Mouse (Mus musculus) thymus, postnatal 10 days (tissue): ENCODE results near the gene Nudt4.

Source experiments
- DNase-seq, 2 experiments: peaks; one replicate each; pipeline ENCODE4 v3.0.0; 2021; ENCODE audit warnings: low spot score in 2 of 2

The Nudt4 gene

DNA sequence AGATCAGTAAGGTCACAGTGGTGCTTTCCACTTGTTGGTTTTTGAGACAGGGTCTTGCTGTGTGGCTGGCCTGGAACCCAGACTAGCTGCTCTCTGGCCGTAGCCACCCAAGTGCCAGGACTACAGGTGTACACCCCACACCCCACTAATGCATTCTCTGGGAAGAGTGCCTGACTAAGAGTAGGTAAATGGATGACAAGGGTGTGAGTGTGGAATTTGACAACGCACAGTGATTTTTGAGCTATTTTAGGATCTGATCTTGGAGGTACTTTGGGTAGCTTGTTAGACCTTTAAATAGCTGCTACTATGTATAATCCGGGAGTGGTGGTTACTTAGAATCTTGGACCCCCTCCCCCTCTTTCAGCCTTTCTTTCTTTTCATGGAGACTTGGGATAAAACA, 24.7 kb downstream of the Nudt4 start:
- no peak for DNase-seq

DNA sequence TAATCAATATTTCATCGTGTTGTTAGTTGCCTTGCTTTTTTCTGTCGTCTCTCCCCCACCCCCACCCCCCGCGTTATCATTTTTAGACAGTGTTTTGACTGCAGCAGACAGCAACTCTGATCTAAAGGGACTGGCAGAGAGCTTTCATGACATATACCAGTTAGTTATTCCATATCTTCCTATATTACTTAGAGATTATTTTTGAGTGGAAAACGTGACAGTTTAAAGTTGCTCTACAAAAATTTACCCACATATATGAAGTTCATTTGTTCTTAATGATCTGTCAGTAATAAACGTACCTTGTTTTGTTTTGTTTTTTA, 27.8 kb downstream of the Nudt4 start:
- DNase-seq: no peak

DNA sequence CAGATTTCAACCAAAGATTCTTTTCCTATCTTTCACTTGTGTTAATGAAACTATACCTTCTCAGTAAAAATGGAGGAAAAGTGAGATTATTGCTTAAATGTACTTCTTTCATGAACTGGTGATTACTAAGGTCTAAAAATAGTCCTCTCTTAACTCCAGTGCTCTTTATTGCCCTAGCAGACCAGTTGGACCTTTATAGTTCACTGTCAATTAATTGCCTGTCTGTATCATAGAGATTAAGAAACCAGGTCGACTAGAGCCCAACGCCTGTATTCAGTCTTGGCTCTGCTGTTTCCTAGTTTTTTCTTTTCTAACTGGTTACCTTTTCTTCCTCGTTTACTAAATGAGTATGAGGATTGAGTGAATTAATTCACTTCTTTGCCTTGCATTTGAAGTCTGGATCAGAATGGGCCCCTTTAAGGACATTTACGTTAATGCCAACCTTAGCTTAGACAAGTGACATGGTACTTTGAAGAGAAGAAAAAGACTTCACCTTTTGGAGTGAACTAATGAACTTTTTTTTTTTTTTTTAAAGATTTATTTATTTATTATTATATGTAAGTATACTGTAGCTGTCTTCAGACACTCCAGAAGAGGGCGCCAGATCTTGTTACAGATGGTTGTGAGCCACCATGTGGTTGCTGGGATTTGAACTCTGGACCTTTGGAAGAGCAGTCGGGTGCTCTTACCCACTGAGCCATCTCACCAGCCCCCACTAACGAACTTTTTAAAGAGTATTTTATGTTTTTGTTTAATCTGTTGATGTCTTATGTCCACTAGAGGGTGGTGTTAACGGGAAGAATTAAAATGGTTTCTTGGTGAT, 28.3 kb downstream of the Nudt4 start:
- DNase-seq: no peak

DNA sequence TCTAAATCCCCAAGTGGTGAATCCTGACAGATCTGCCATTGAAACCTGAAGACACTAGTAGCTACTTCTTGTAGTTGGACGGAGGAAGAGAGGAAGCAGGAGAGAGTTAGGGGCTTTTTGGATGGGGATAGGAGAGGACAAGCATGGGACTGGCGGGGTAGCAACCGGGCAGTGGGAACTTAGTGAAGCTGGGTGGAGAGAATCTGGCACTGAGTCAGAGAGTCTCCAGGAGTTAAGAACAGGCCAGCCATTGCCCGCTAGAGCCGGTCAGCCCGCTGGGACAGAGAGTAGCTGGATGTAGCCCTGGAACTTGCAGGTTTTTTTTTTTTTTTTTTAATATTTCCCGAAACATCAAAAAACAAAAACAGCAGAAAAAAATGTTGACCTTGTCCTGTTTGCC, 30.6 kb downstream of the Nudt4 start:
- DNase-seq: no peak

DNA sequence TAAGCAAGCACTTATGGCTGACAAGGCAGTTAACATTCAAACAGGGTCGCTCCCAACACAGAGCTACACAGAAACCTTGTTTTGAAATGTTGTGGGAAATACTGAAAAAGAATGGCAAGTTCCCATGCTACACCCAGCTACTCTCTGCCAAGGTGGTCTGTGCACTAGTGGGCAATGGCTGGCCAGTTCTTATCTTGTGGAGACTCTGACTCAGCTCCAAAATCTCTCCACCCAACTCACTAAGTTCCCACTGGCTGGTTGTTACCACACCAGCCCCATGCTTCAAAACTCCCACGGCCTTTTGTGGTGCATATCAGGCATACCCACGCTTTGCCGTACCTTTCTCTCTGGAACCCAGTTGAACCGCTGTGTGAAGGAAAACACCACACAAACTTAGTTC, 31.0 kb downstream of the Nudt4 start:
- no peak for DNase-seq

DNA sequence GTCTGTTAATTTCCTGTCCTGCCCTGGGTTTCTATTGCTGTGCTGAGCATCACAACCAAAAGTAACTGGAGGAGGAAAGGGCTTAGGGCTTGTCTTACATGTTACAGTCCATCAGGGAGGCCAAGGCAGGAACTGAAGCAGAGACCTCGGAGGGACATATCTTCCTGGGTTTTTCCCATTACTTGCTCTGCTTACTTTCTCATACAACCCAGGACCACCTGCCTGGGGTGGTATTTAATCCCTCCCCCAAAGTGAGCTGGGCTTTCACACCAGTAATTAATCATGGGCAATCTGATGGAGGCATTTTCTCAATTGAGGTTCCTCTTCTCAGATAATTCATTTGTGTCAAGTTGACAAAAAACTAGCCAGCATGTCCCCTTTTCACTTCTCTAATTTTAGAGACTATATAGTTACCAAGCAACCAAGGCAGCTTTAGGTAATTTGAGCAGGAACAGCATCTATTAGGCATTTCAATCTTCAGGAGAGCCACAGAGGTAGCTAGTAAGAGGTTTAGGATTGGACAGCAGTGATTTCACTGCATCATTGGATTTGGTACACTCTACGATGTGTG, 33.3 kb downstream of the Nudt4 start:
- DNase-seq: no peak

DNA sequence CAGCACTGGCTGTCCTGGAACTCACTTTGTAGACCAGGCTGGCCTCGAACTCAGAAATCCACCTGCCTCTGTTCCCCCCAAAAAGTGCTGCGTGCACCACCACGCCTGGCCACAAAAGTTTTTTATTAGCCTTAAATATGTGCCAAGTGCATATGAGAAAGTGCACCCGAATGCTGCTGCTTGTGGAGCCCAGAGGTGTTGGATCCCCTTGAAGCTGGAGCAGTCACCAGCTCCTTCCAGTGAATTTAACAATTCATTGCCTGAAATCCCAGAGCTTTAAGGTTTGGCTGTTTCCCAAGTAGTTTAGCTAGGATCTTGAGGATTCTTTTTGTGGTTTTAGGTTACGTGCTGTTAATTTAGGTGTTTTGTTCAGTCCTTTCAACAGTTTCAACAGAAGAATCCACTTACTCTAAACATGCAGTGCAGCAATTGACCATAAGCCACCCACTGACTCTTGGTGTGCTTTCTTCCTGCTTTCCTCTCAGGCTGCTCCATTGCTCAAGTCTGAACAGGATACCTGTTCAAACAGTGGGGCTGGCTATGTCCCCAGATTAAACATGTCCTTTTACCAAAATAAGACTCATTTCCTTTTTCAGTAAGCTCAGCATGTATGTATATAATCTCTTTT, 37.3 kb downstream of the Nudt4 start:
- no peak for DNase-seq

DNA sequence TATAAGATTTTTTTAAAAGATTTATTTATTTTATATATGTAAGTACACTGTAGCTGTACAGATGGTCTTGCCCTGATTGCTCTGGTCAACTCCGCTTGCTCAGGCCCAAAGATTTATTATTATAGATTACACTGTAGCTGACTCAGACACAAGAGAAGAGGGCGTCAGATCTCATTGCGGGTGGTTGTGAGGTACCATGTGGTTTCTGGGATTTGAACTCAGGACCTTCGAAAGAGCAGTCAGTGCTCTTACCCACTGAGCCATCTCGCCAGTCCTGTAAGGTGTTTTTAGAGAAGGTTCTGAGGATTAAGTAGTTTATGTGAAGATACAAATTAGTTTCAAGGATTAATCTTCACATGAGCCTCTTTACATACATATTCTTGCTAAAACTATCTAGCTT, 38.1 kb downstream of the Nudt4 start:
- no peak for DNase-seq

DNA sequence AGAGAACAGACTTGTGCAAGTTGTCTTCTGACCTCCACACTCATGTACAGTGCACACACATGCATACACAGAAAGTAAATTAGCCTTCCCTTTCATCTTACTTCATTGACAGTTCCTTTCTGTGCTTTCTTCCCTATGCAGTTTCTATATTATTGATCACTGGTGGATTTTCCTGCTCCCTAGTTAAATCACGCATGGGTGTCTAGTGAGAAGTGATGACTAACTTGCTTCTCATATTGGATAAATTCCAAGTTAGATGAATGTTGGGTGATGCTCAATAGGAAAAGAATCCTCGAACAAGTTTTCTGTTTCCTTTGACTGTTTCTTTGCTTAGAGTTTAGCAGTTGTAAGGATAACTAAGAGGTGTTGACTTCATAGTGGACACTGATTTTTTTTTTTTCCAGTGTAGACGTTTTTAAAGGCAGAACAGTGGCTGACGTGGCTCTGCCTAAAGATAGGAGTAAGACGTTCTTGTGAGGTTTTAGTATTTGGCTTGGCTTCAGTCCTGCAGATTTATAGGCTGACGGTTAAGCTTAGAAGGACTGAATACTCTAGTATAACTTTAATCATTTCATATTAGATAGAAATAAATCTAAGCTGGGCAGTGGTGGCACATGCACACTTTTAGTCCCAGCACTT, 38.8 kb downstream of the Nudt4 start:
- no peak for DNase-seq

DNA sequence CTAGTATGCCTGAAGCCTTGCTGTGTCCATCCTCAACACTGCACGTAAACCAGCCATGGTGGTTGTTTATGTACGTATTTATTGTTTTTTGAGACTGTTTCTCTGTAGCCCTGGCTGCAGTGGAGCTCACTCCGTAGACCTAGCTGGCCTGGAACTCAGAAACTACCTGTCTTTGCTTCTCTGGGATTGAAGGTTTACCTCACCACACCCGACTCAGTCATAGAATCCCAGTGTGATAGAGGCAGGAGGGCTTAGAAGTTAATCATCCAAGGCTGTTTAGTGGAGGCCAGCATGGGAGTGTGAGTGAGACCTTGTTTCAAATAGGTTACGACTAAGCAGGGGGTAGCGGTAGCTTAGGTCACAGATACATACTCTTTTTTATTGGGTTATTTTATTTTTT, 46.3 kb downstream of the Nudt4 start:
- DNase-seq: no peak

DNA sequence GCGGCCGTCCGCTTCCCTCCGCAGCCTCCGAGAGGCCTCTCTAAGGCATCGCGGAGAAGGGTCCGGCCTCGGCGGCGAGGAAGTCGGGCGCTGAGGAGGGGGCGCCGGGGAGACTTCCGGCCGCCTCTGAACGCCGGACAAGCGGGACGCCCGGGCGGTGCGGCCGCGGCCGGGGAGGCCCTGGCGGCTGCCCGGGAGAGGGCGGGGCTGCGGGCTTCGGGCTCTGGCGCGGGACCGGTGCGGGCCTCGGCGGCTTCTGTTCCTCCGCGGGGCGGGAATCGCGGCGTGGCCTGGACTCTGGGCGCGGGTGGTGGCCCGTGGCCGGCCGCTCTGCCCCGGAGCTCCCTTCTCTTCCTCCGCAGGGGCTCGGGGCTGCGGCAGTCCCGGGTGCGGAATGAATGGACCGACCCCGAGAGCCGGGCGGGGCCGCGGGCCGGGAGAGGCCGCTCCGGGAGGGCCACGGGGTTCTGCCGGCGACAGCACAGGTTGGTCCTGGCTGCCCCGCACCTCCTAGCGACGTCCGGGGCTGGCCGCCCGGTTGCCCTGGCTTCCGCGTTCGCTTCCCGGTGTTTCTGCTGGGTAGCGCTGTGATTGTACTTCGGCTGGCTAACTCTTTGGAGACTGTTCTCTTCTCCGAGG, 48.5 kb downstream of the Nudt4 start:
- DNase-seq: peak; percentile 40 to 53

DNA sequence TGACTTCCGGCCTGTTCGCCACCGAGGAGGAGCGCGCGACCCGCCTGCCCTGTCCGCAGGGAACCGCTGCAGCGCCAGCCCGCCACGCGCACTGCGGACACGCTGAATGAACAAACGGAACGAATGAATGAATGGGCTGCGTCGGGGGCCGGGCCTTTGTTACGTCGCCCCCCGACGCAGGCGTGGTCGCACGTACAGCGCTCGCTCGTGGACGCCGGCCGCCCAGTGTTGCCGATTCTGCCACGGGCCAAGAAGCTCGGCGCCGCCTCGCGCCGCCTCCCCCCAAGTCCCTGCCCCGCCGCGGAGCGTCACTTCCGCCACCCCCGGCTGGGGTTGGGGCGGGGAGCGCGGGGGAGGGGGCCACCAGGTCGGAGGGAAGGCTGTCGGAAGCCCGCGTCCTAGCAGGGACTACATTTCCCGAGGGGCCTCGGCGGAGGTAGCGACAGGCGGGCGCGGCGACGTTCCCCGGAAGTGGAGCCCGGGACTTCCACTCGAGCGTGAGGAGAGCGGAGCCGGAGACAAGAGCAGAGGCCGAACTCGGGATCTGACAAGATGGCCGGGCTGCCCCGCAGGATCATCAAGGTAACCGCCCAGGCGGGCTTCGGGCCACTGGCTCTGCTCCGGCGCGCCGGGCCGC, 49.2 kb downstream of the Nudt4 start, which contains the start of gene Ube2n:
TSS of gene Ube2n (plus strand) at position 490 of the 637 bp plus-strand sequence.
- DNase-seq: peak; percentile 95 to 96

DNA sequence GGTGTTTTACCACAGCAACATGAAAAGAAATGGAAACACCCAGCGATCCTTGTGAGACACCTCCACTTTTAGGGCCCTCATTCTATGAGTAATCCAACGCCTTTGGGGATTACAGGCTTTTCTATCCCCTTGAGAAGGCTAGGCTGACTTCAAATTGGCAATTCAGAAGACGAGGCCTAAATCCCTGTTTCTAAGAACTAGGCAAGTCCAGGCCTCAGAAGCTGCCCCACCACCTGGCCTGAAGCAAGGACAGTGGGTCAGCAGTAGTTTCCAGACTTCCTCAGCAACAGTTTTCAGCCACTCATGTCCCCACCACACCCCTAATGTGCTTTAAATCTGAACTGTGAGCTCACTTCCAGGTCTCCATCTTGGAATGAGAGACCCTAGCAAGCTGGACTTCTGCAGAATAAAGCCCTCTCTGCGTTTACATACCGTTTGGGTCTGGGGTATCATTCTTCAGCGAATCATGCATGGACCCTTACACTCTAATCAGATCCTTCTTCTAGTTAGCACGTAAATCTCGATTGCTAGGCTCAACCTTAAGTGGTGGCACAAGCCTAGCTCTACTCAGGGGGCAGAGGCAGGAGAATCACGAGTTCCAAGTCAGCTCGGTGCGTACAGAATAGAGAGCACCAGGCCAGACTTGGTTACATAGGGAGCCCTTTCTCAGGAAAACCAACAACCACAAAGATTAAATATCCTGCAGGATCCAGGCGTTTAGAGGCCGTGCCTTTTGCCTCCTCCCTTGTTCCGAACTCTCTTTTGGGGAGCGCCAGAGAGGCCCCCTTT, 50.0 kb downstream of the Nudt4 start:
- peak in 1 of 2 experiments; percentile 7 for DNase-seq

DNA sequence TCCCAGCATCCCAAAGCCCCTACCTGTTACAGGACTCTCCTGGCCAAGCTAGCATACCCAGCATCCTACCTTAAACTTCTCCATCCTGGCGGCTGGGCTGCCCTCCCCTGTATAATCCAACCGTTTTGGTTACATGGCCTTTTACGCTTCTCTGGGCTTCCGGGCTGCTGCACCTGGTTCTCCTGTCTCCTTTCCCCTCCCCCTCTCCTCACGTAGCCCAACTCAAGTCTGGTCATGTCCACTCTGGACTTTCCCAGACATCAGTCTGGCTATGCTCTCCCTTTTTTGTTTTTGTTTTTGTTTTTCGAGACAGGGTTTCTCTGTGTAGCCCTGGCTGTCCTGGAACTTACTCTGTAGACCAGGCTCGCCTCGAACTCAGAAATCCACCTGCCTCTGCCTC, 51.3 kb downstream of the Nudt4 start:
- no peak for DNase-seq

DNA sequence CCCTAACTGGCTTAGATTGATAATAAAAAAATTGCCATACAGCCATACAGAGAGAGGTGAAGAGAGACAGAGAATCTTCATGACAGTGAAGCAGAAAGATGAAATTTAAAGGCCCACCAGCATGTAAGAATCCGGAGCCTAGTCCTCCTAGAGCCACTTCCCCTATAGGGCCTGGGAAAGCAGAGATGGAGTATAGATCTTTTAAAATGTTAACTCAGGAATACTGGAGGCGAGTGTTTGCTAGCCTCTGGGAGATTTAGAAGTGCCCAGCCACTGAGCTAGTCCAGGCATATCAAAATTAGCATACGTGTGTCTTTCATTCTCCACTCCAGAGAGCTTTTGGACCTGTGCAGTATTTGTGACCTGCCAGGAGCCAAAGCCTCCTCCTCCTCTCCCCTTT, 54.7 kb downstream of the Nudt4 start:
- DNase-seq: no peak

DNA sequence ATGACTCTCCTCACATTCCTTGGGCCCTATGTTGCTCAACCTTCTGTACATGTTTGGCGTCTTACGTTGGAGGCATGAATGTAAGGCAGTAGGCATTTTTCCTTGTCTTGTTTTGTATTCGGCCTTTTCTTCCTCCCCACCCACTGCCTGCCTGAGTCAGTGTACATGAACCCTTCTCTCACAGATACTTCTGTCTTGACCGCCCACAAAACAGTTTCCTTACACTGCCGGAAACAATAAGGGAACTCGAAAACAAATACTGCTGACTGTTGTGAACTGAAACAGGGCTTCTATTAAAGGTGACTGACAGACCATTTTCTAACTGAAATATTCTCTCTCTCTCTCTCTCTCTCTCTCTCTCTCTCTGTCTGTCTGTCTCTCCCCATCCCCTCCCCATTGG, 55.2 kb downstream of the Nudt4 start:
- no peak for DNase-seq

DNA sequence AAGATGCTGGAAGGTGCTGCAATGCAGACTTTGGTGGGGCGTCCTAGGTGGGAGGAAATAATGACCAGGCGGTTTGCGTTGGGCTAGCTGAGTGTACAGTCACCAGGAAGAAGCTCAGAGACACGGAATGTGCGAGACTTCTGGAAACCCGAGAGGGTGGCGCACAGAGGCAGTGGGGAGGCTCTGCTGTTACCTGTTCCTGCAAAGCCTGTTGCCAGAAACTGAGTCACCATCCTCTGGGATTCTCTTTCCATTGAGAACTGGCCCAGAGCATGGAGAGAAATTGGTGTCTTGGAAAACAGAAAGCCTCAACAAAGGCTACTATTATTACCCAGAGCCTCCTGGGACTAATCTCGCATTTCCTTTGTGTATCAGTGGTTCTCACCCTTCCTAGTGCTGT, 55.8 kb downstream of the Nudt4 start:
- no peak for DNase-seq

DNA sequence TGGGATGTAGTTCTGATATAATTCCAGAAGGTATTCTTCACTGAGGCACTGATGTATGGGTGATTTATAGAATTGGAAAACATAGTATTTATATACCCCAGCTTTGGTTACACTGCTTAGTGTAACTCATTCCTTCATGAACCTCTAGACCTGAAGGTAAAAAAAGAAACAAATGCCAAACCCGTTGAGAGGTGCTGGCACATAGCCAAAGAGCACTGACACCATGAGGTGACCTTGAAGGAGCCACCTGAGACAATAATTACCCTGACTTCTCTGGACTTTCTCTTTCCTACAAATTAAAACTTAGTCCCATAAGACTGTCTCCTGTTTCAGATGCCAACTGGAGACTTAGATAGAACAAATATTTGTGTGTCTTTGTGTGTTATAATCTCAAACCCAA, 59.6 kb downstream of the Nudt4 start:
- DNase-seq: no peak

DNA sequence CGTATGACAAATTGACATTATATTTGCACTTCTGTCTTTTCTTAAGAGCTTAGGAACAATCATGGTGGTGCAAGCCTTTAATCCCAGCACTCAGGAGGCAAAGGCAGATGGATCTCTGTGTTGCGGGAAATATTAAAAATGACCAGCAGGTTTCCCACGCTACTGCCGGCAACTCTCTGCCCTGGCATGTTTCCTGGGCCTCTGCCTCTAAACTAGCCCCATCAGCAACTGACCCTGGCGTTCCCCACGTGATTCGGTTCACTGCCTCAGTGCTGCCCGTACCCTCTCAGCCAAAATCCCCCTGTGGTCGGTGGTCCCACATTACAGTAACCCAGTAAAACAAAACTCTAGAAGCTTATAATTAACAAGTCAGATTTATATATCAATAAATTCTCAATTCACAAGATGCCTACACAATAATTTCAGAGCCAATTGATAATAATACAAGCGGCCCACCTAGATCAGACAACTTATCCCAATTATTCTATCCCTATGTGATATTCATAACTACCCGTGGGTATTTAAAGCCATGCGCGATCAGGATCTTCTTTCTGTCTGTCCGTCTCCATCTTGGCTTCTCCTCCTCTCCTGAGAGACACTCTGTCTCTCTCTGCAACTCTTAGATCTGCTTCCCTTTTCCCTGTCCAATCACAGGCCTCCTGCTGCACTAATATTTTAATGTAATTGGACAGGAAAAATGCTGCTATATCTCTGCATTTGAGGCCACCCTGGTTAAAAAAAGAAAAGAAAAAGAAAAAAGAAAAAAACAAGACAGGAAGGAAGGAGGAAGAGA, 60.3 kb downstream of the Nudt4 start:
- no peak for DNase-seq

DNA sequence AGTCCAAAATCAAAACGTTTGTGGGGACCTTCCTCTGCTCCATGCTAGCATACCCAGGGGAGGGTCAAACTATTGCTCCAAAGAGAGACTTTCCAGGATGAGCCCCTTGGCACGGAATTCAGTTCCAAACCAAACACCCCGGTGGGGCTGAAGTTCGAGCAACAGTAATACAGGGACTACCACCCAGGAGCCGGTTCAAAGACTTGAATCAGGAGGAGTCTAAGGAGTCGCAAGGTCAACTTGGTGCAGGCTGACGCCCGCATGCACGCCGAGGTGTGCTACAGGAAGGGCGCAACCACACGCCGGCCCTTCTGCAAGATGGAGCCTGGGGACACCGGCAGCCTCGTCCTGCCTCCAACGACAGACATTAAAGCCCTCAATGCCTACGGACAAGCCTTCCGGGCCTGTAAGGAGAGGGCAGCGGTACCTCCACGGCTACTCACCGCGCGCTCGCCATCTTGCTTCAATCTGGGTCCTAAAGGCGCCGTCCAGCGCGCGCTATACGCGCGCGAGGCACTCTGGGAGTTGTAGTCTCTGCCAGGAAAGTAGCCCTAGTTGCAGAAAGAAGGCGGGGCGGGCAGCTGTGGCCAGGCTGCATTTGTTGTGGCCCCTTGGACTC, 62.4 kb downstream of the Nudt4 start, which contains the start of gene Mrpl42:
TSS of gene Mrpl42 (minus strand) at position 478 of the 619 bp plus-strand sequence.
- DNase-seq: peak; percentile 61 to 66
